Mouse (Mus musculus): ENCODE results near the gene Ndel1. TPM values are rescaled to one million over a fixed set of nuclear protein-coding genes. Genes with fewer than 3 reads are reported as not detected.
"Not testable (repeated sequence)": the region's sequence is repeated elsewhere in the genome, so short reads cannot be mapped to it uniquely, and the experiment has no call there.

Ndel1 gene
- total RNA-seq, 4 experiments from 2014 or later, result 53.9 to 67.7 (median 65.2) TPM

- DNase-seq (ENCODE audit: low spot score), result no peak
These were observed 19.8 kb downstream of the Ndel1 start for GRCm38 (mm10) chr11:68851644-68852485.

- no peak for DNase-seq (ENCODE audit: low spot score)
These were observed 20.8 kb downstream of the Ndel1 start for GRCm38 (mm10) chr11:68850862-68851261.

GRCm38 (mm10) chr11:68839606-68840005 lies 32.1 kb downstream of the Ndel1 start:
- no peak for DNase-seq (ENCODE audit: low spot score)

- DNase-seq (ENCODE audit: low spot score), result no peak
These were observed 36.6 kb downstream of the Ndel1 start for GRCm38 (mm10) chr11:68835034-68835433.

- DNase-seq (ENCODE audit: low spot score), result no peak
These were observed 38.1 kb downstream of the Ndel1 start for GRCm38 (mm10) chr11:68833593-68833992.

GRCm38 (mm10) chr11:68832793-68833192 lies 38.9 kb downstream of the Ndel1 start:
- DNase-seq (ENCODE audit: low spot score), result no peak

- not testable (repeated sequence) for DNase-seq (ENCODE audit: low spot score)
These were observed 40.1 kb downstream of the Ndel1 start for GRCm38 (mm10) chr11:68831580-68831979.

- no peak for DNase-seq (ENCODE audit: low spot score)
These were observed 44.9 kb downstream of the Ndel1 start for GRCm38 (mm10) chr11:68826735-68827134.

- DNase-seq (ENCODE audit: low spot score), result no peak
These were observed 49.3 kb downstream of the Ndel1 start for GRCm38 (mm10) chr11:68822326-68822725.

GRCm38 (mm10) chr11:68819226-68819805 lies 52.3 kb downstream of the Ndel1 start:
- no peak for DNase-seq (ENCODE audit: low spot score)

- no peak for DNase-seq (ENCODE audit: low spot score)
These were observed 53.2 kb downstream of the Ndel1 start for GRCm38 (mm10) chr11:68818416-68818815.

GRCm38 (mm10) chr11:68811881-68812577 lies 59.6 kb downstream of the Ndel1 start:
- no peak for DNase-seq (ENCODE audit: low spot score)

GRCm38 (mm10) chr11:68807787-68808186 lies 63.9 kb downstream of the Ndel1 start:
- DNase-seq (ENCODE audit: low spot score), result peak; percentile 61

GRCm38 (mm10) chr11:68805148-68805547 lies 66.5 kb downstream of the Ndel1 start:
- DNase-seq (ENCODE audit: low spot score), result no peak

- no peak for DNase-seq (ENCODE audit: low spot score)
These were observed 73.4 kb downstream of the Ndel1 start for GRCm38 (mm10) chr11:68798258-68798657.

GRCm38 (mm10) chr11:68791794-68792193 lies 79.9 kb downstream of the Ndel1 start:
- DNase-seq (ENCODE audit: low spot score), result no peak

- no peak for DNase-seq (ENCODE audit: low spot score)
These were observed 80.9 kb downstream of the Ndel1 start for GRCm38 (mm10) chr11:68790720-68791119.

GRCm38 (mm10) chr11:68787222-68787621 lies 84.4 kb downstream of the Ndel1 start:
- no peak for DNase-seq (ENCODE audit: low spot score)

GRCm38 (mm10) chr11:68785813-68786212 lies 85.8 kb downstream of the Ndel1 start:
- no peak for DNase-seq (ENCODE audit: low spot score)

- no peak for DNase-seq (ENCODE audit: low spot score)
These were observed 89.3 kb downstream of the Ndel1 start for GRCm38 (mm10) chr11:68782336-68782735.

GRCm38 (mm10) chr11:68780466-68781114 lies 91.1 kb downstream of the Ndel1 start:
- DNase-seq (ENCODE audit: low spot score), result peak; percentile 29

All from heart, adult 8-10 months (tissue).